Mouse (Mus musculus) G1E (cell line): ENCODE results near the gene Diablo. TPM values are rescaled to one million over a fixed set of nuclear protein-coding genes. Genes with fewer than 3 reads are reported as not detected.
"Not testable (repeated sequence)": the region's sequence is repeated elsewhere in the genome, so short reads cannot be mapped to it uniquely, and the experiment has no call there.

Source experiments
- ATAC-seq: 2 replicates; pipeline ENCODE4 v1.8.0; 2016; ENCODE audit warnings: mild to moderate bottlenecking; ENCODE audit not compliant: insufficient number of reproducible peaks, poor library complexity, low FRiP score, severe bottlenecking; ENCODE audit errors: extremely low read depth
- DNase-seq: peaks from one replicate; pipeline ENCODE4 v3.0.0; 2012; ENCODE audit warnings: low spot score
- H3K27me3 ChIP-seq: 2 replicates; pipeline ENCODE4 v1.6.1; 2012; ENCODE audit warnings: mild to moderate bottlenecking, low read length, inconsistent platforms; ENCODE audit not compliant: insufficient read depth
- H3K36me3 ChIP-seq: replicated peaks from 2 replicates; pipeline ENCODE3; 2012; ENCODE audit warnings: mild to moderate bottlenecking, inconsistent platforms
- H3K4me1 ChIP-seq: 2 replicates; pipeline ENCODE4 v1.6.1; 2012; ENCODE audit warnings: low read depth, low read length, inconsistent platforms, mixed read lengths; ENCODE audit not compliant: insufficient read depth
- H3K4me3 ChIP-seq: 2 replicates; pipeline ENCODE4 v1.5.1; 2012; ENCODE audit warnings: low read depth, mild to moderate bottlenecking, inconsistent platforms, low read length, moderate library complexity, mixed read lengths
- H3K9me3 ChIP-seq: replicated peaks from 2 replicates; pipeline ENCODE4 v1.6.1; 2012; ENCODE audit warnings: inconsistent platforms
- CTCF ChIP-seq: IDR thresholded peaks from 2 replicates; pipeline ENCODE4 v1.5.1; 2012; ENCODE audit warnings: low read depth, low read length, inconsistent platforms, mixed read lengths
- GATA1 ChIP-seq: IDR thresholded peaks from 2 replicates; pipeline ENCODE4 v1.6.1; 2012; ENCODE audit warnings: borderline replicate concordance, low read length, inconsistent platforms, mixed read lengths
- GATA2 ChIP-seq: IDR thresholded peaks from 2 replicates; pipeline ENCODE4 v1.6.1; 2012; ENCODE audit warnings: low read depth, low read length, inconsistent platforms, borderline replicate concordance
- POLR2AphosphoS5 ChIP-seq: IDR thresholded peaks from 2 replicates; pipeline ENCODE4 v1.6.1; 2012; ENCODE audit warnings: low read depth, low read length, inconsistent platforms; ENCODE audit not compliant: insufficient replicate concordance
- TAL1 ChIP-seq: conservative IDR thresholded peaks from 2 replicates; pipeline ENCODE4 v1.6.1; 2012; ENCODE audit warnings: low read depth, low read length, inconsistent platforms, mixed read lengths
- polyA plus RNA-seq: library from polyadenylated mRNA; stranded (reverse); fragments of >175 nt; gene quantifications from 2 replicates; pipeline ENCODE4 v1.2.3, GENCODE M21; 2012
- total RNA-seq, 2 experiments: library from RNA; stranded (forward) in 1 of 2; stranded (reverse) in 1 of 2; fragments of 200-1000 nt in 1 of 2; fragments of >200 nt in 1 of 2; fragmentation: Nextera tagmentation in 1 of 2; gene quantifications; 2 replicates each; pipeline ENCODE4 v1.2.3; 2014 to 2017

Diablo gene
- total and polyA plus RNA-seq, 3 experiments: 6.3 to 47.6 (median 26.0) TPM

DNA sequence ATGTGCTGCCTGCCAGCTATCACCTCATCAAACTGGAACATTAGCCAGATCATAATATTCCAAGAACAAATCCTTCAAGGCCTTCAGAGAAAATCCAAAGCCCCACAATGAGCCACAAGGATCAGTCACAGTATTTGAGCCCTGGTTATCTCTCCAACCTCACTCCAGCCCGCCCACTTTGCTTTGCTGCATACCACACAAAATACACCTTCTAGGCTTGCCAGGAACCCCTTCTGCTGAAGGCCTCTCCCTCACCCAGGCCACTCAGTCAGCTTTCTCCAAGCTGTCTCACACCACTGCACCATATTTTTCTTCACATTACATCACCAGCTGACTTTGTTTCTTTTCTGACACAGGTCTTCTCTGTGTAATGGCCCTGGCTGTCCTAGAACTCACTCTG lies 1.8 kb downstream of the Diablo start:
- H3K27me3 ChIP-seq: no peaks in the 10 kb centered on the region
- H3K4me1 ChIP-seq: peaks cover 29% of the 10 kb centered on the region
- DNase-seq (no peak), ATAC-seq (no peak)
- TF ChIP-seq GATA1 (no peak), POLR2AphosphoS5 (no peak)
- peaks cover 83% of the 10 kb centered on the region for H3K36me3 ChIP-seq
- no peaks in the 10 kb centered on the region for H3K9me3 ChIP-seq
- H3K4me3 ChIP-seq: no peak overlapping the region

DNA sequence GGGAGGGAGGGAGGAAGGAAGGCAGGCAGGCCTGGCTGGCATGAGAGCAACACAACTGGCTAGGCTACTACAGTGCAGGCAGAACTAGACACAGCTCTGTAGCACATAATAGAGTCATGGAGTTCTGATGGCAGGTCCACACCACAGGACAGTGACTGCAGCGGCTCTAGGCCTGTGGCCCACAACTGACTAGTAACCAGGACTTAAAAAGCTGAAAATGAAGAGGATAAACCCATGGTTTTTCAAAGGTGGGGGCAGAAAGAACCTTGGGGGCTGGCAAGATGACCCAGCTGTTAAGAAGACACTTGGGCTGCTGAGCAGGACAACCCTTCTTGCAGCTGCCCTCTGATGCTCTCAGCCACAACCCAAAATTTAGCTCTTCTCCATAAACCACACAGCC lies 2.4 kb downstream of the Diablo start:
- no peak for TF ChIP-seq CTCF
- no peak for TF ChIP-seq GATA2
- no peak for TF ChIP-seq TAL1
- TF ChIP-seq GATA1: no peak
- no peak for TF ChIP-seq POLR2AphosphoS5
- Histone ChIP-seq H3K4me3 (no peak overlapping the region), H3K4me1 (peaks cover 29% of the 10 kb centered on the region), H3K9me3 (no peaks in the 10 kb centered on the region), H3K27me3 (no peaks in the 10 kb centered on the region), H3K36me3 (peaks cover 83% of the 10 kb centered on the region)
- no peak for ATAC-seq
- no peak for DNase-seq

DNA sequence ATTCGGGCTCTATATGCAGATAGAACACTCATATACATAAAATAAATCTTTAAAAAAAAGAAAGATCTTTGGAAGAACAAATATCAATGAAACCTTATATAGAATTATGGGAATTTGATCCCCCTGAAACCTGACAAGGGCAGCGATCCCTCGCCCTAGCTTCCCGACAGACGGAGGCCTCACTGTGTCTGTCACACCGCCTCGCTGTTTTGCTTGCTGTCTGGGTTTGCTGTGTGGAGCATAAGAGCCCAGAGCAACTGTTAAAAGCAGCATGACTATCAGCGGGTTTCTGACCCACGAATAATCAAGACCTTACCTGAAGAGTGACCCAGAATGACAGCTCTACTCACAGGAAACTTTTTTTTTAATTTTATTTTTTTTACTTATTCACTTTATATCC lies 3.3 kb downstream of the Diablo start:
- Histone ChIP-seq H3K36me3 (peaks cover 85% of the 10 kb centered on the region), H3K4me3 (no peak overlapping the region), H3K27me3 (no peaks in the 10 kb centered on the region), H3K9me3 (no peaks in the 10 kb centered on the region), H3K4me1 (peaks cover 29% of the 10 kb centered on the region)
- TF ChIP-seq CTCF: no peak
- TF ChIP-seq GATA1: no peak
- no peak for TF ChIP-seq GATA2
- TF ChIP-seq TAL1: no peak
- TF ChIP-seq POLR2AphosphoS5: no peak
- no peak for DNase-seq
- ATAC-seq: no peak

DNA sequence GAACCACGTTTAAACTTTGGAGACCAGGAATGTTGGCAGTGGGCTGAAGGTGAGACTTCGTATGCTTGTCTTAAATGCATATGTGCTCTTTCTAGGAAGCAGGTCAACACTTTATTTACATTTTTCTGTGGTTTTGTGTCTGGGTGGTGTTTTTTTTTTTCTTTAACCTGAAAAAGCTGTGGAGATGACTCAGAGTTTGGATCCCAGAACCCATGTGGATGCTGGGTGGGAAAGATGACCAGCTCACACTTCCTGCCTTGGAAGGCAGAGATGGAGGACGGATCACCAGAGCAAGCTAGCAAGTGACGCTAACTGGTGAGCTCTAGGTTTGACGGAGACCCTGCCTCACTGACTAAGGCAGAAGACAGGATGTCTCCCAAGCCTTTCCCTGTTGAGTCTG lies 9.1 kb downstream of the Diablo start:
- DNase-seq: no peak
- Histone ChIP-seq H3K27me3 (no peaks in the 10 kb centered on the region), H3K4me3 (no peak overlapping the region), H3K36me3 (peaks cover 87% of the 10 kb centered on the region), H3K9me3 (no peaks in the 10 kb centered on the region), H3K4me1 (peaks cover 8% of the 10 kb centered on the region)
- ATAC-seq: no peak
- TF ChIP-seq GATA1 (no peak), CTCF (no peak), GATA2 (no peak), TAL1 (no peak), POLR2AphosphoS5 (no peak)

DNA sequence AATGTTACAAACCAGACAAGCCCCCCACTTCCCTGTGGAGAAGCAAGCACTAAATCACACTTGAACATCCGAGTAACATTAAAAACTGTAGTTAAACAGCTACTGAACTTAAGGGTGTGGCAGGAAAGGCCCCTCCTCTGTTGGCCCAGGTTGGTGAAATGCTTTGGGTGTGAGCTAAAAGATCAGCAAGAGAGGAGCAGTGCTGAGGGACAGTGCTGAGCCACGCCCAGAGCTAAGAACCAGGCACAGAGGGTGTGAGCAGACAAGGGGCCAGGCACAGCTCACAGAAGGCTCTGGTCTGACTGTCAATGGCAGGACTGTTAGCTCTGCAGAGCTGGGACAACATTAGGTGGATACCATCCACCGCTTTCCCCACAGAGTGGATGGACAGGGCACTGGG lies 11.9 kb downstream of the Diablo start:
- no peak for TF ChIP-seq POLR2AphosphoS5
- TF ChIP-seq TAL1: no peak
- no peak for TF ChIP-seq GATA1
- TF ChIP-seq GATA2: no peak
- TF ChIP-seq CTCF: no peak
- ATAC-seq (no peak), DNase-seq (no peak)
- Histone ChIP-seq H3K4me3 (no peak overlapping the region), H3K27me3 (peaks cover 21% of the 10 kb centered on the region), H3K4me1 (peaks cover 15% of the 10 kb centered on the region), H3K9me3 (no peaks in the 10 kb centered on the region), H3K36me3 (peaks cover 60% of the 10 kb centered on the region)

DNA sequence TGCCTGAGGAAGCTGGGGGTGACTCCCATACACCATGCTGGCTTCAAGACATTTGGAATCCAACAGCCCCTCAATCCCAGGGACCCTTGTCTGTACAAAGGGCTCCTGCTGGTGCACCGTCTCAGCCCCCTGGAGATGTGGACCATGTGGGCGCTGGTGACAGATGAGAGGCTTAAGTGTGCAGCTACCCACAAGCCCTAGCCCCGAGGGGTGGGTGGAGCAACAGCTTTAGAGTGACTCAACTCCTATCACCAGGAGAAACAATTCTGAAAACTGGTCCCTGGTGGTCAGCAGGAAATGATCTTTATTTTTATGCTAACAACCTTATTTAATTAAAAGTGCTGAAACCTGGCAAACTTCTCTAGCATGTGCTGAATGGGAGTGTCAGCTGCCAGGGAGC lies 12.6 kb downstream of the Diablo start:
- H3K4me3 ChIP-seq, ATAC-seq, DNase-seq, H3K9me3 ChIP-seq: not testable (repeated sequence)
- peaks cover 22% of the 10 kb centered on the region for H3K27me3 ChIP-seq
- H3K36me3 ChIP-seq: peaks cover 53% of the 10 kb centered on the region
- peaks cover 15% of the 10 kb centered on the region for H3K4me1 ChIP-seq

DNA sequence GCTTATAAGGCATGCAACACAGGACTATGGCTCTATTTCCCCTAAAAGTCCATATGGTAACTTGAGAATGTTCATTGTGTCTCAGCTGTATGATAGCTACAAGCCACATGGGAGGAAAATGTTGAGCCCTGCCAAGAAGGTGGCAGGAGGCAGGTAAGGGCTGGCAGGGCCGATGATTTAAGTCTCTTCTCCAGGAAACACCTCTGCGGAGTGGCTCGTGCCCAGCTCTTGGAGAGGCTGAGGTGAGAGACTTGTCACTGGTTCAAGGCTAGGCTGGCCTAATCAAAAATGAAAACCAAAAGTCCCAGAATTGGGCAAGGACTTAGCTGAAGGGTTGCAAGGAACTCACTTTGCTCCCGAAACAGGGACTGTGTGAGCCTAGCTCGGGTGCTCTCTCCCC lies 13.8 kb downstream of the Diablo start, which contains the start of gene B3gnt4:
Gene B3gnt4, plus strand, starts transcription at position 301 of the 400 bp plus-strand sequence.
- Histone ChIP-seq H3K4me1 (peaks cover 15% of the 10 kb centered on the region), H3K4me3 (no peak within 1 kb of the TSS), H3K9me3 (no peaks in the 10 kb centered on the region), H3K36me3 (peaks cover 40% of the 10 kb centered on the region), H3K27me3 (peaks cover 22% of the 10 kb centered on the region)
- ATAC-seq: no peak
- TF ChIP-seq POLR2AphosphoS5 (no peak), TAL1 (no peak), GATA1 (no peak), GATA2 (no peak), CTCF (no peak)
- no peak for DNase-seq
